Mouse (Mus musculus): ENCODE results near the gene Myb.

DNA sequence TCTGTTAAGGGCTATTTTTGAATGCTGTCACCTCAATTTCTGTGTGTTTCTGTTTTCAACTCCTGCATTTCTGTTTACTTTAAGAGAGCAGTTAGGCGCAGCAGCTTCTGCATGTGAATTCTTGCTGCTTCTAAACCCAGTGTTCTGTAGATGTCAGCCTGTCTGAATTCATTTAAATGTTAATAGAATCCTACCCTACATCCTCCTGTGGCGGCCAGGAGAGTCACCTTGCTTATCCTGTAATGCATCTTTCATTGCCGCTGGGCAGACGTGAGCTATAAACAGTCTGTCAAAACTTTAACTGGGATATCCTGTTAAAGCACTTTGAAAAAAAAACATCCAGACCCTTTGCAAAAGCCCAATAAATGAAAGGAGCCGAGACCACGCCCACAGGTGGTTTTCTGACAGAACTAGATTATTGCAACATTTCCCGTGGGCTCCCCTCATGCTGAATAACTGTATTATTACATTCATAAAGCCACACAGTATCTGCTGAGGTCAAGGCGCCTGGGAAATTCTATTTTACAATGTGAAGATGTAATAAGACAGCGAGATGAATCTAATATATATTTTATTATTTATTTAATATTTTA, 29.8 kb downstream of the Myb start:
- no peak for TF ChIP-seq CTCF (IDR thresholded peaks at IDR 0.05; ENCODE audit: borderline replicate concordance, insufficient read depth, low read depth, low read length)
- no peak for TF ChIP-seq POLR2A (IDR thresholded peaks at IDR 0.05; ENCODE audit: borderline replicate concordance, insufficient read depth, low read length)
